Mouse (Mus musculus): ENCODE data around the gene Rps3. TPM values are rescaled to one million over a fixed set of nuclear protein-coding genes. Genes with fewer than 3 reads are reported as not detected.

The Rps3 gene
- polyA plus RNA-seq (2012; rRNA removed) = 1,304 and 1,773 TPM in 2 replicates

DNA sequence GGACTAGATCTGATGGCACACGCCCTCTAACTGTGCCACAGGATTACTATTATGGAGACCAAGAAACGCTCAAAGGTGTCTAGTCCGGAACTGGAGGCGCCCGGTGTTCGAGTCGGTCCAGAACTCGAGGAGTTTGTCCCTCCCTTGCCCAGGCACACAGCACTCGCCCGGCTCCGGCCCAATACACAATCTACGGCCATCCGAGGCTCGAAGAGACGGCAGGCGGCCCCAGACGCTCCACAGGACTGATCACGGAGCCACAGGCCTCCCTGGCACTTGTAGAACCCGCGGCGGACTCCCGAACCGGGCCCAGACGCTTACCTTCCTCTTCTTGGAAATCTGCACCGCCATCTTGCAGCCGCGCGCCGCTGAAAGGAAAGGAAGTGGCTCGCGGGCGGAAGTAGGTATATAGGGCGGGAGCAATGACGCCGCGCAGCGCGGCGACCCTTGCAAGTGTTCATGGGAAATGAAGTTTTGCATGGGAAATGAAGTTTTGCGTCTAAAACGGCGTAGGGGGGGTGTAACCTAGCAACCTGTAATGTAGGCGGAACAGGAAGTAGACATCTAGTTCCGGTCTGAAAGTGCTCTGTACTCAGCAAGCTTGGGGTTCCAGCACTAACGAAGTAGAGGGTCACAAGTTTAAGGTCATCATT, at the start of gene Rps3:
Gene Rps3 (minus strand): TSS at position 468 of the 653 bp plus-strand sequence.

DNA sequence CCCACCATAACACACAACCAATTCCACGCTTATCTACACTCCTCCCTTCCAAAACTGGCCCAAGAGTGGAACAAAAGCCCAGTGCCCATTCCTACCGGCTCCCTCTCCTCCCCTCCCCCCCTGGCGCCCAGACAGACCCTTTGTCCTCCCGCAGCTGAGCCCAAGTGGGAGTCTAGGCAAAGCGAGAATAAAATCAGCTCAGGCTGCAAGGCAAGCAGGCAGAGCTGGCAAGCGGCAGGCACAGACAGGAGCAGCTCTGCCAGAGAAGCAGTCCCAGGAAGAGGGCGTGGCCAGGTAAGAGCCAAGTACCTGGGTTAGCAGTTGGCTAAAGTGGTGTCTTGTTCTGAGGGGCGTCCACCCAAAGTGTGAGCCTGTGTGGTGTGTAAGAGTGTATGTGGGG, 17.7 kb downstream of the Rps3 start, which contains the start of gene Klhl35:
Gene Klhl35 (plus strand): TSS at position 194 of the 400 bp plus-strand sequence.

Other genes with a start within 250 kb of the Rps3 start
- gene Mogat2, start 245.1 kb downstream of the Rps3 start, polyA plus RNA-seq (2012; rRNA removed) = 3.7 and 5.2 TPM in 2 replicates
- 35.1 and 46.6 TPM in 2 replicates for gene Map6, start 216.3 kb downstream of the Rps3 start, polyA plus RNA-seq (2012; rRNA removed)
- 323 and 538 TPM in 2 replicates for gene Serpinh1, start 130.5 kb downstream of the Rps3 start, polyA plus RNA-seq (2012; rRNA removed)
- gene Gdpd5, start 102.3 kb downstream of the Rps3 start, polyA plus RNA-seq (2012; rRNA removed) = 14.5 and 23.2 TPM in 2 replicates
- 21.1 and 32.0 TPM in 2 replicates for gene Klhl35, start 17.7 kb downstream of the Rps3 start, polyA plus RNA-seq (2012; rRNA removed)
- gene Arrb1, start 51.7 kb upstream of the Rps3 start, polyA plus RNA-seq (2012; rRNA removed) = 34.8 and 44.9 TPM in 2 replicates
- 0.46 and 0.77 TPM in 2 replicates for gene Tpbgl, start 143.4 kb upstream of the Rps3 start, polyA plus RNA-seq (2012; rRNA removed)
- 2.1 and 2.6 TPM in 2 replicates for gene Slco2b1, start 227.6 kb upstream of the Rps3 start, polyA plus RNA-seq (2012; rRNA removed)
- not detected in 2 replicates for gene Olfr520, start 246.5 kb upstream of the Rps3 start, polyA plus RNA-seq (2012; rRNA removed)